32 mouse cellular contexts compared by ENCODE assay signal in genomic region chr16:74420324-74420723, GRCm38 (mm10).
"Had no signal": no experiment of that assay in that cellular context is flagged by ENCODE, and none has a peak within 500 bp of the region (broad histone marks: within the 10 kb centered on the region; RNA-seq: fewer than 3 reads in every experiment).

No protein-coding gene starts in this region.

- H3K4me3 ChIP-seq: limb, embryonic 10.5 days; limb, embryonic 12.5 days; limb, embryonic 13.5 days; limb, embryonic 15.5 days; liver, embryonic 12.5 days; liver, embryonic 13.5 days; liver, embryonic 15.5 days; lung, embryonic 15.5 days; megakaryocyte, embryonic 14.5 days; midbrain, embryonic 10.5 days; midbrain, embryonic 12.5 days; midbrain, embryonic 13.5 days; midbrain, embryonic 15.5 days; myocyte; neural tube, embryonic 12.5 days had no signal

- H3K9ac ChIP-seq: limb, embryonic 12.5 days; limb, embryonic 13.5 days; limb, embryonic 15.5 days; liver, embryonic 12.5 days; liver, embryonic 13.5 days; liver, embryonic 14.5 days; liver, embryonic 15.5 days; liver, postnatal 0 days; lung, embryonic 14.5 days; lung, embryonic 15.5 days; midbrain, embryonic 12.5 days; midbrain, embryonic 13.5 days; midbrain, embryonic 15.5 days; neural tube, embryonic 12.5 days had no signal

- H3K4me2 ChIP-seq: limb, embryonic 12.5 days; limb, embryonic 13.5 days; limb, embryonic 15.5 days; liver, embryonic 11.5 days; liver, embryonic 12.5 days; liver, embryonic 13.5 days; liver, embryonic 15.5 days; lung, embryonic 14.5 days; lung, embryonic 15.5 days; midbrain, embryonic 11.5 days; midbrain, embryonic 12.5 days; midbrain, embryonic 13.5 days; midbrain, embryonic 15.5 days; neural tube, embryonic 12.5 days had no signal

- DNase-seq: left cerebral cortex, postnatal 4 days; liver; liver, embryonic 13.5 days; liver, postnatal 0 days; lung, adult 18-20 months; lung, adult 2 months; lung, postnatal 10 days; lung, postnatal 14 days; lung, postnatal 36 days; lung, postnatal 4 days; midbrain, embryonic 14.5 days had no signal

- H3K9me3 ChIP-seq: limb, embryonic 10.5 days; limb, embryonic 12.5 days; limb, embryonic 13.5 days; limb, embryonic 15.5 days; liver, embryonic 12.5 days; liver, embryonic 13.5 days; liver, embryonic 15.5 days; lung, embryonic 15.5 days; midbrain, embryonic 10.5 days; midbrain, embryonic 12.5 days; midbrain, embryonic 13.5 days; midbrain, embryonic 15.5 days; neural tube, embryonic 12.5 days had no signal

- H3K27ac ChIP-seq: limb, embryonic 10.5 days; limb, embryonic 12.5 days; limb, embryonic 13.5 days; limb, embryonic 15.5 days; liver, embryonic 12.5 days; liver, embryonic 13.5 days; liver, embryonic 14.5 days; liver, embryonic 15.5 days; lung, embryonic 15.5 days; macrophage; midbrain, embryonic 10.5 days; midbrain, embryonic 12.5 days; midbrain, embryonic 13.5 days; midbrain, embryonic 15.5 days; neural tube, embryonic 12.5 days had no signal

- ATAC-seq: liver, embryonic 12.5 days; liver, postnatal 0 days; lung, postnatal 0 days; midbrain, embryonic 13.5 days; midbrain, embryonic 15.5 days; midbrain, embryonic 16.5 days had no signal

- H3K27me3 ChIP-seq: limb, embryonic 12.5 days; limb, embryonic 13.5 days; limb, embryonic 15.5 days; liver, embryonic 12.5 days; liver, embryonic 13.5 days; liver, embryonic 15.5 days; lung, embryonic 15.5 days; megakaryocyte, embryonic 14.5 days; midbrain, embryonic 12.5 days; midbrain, embryonic 13.5 days; midbrain, embryonic 15.5 days; neural tube, embryonic 12.5 days had no signal

- H3K4me1 ChIP-seq: limb, embryonic 13.5 days; limb, embryonic 15.5 days; liver, embryonic 12.5 days; liver, embryonic 13.5 days; liver, embryonic 15.5 days; lung, embryonic 15.5 days; megakaryocyte, embryonic 14.5 days; midbrain, embryonic 10.5 days; midbrain, embryonic 12.5 days; midbrain, embryonic 13.5 days; midbrain, embryonic 15.5 days; neural tube, embryonic 12.5 days had no signal

- H3K36me3 ChIP-seq: limb, embryonic 10.5 days; limb, embryonic 12.5 days; limb, embryonic 13.5 days; limb, embryonic 15.5 days; liver, embryonic 12.5 days; liver, embryonic 13.5 days; liver, embryonic 15.5 days; lung, embryonic 15.5 days; midbrain, embryonic 10.5 days; midbrain, embryonic 12.5 days; midbrain, embryonic 13.5 days; midbrain, embryonic 15.5 days; neural tube, embryonic 12.5 days had no signal
